In the genomic region with DNA sequence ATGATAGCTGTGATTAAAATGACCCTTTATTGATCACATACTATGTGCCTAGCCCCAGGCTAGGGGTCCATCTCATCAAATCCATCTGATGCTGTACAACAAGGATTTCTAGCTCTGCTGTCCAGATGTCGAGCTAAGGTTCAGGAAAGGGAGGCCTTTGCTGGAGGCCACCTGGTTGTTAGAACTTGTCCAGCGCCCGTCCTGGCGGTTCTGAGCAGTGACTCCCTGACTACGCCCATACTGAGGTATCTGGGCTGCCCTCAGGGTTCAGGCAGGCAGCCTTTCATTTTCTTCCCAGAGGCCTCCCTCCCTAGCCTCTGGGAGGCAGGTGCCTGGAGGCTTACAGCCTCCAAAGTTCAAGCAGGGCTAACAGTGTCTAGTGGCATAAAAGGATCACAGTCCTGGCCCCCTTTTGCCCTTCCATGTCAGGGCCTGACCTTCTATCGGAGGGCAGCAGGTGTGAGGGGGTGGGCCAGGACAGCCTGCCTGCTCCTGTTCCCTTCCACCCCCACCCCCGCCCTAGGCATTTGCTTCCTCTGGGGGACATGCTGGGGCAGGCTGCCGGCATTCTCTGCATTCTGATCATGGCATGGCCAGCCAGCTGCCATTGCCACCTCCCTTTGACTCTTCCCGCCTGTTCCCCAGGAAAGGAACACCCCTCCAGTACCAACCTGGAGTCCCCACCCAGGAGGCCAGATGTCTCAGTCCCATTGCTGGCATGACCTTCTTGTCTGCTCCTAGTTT, we compare ENCODE assay signal across 10 mouse cellular contexts. TPM values are rescaled to one million over a fixed set of nuclear protein-coding genes. Genes with fewer than 3 reads are reported as not detected.
DNase-seq lines count a peak whose midpoint lies in the region; ATAC-seq and TF ChIP-seq lines count a peak whose summit lies in the region.
"Had no signal": no experiment of that assay in that cellular context is flagged by ENCODE, and none has a peak within 500 bp of the region (broad histone marks: within the 10 kb centered on the region; RNA-seq: fewer than 3 reads in every experiment).

No protein-coding gene starts in this region.

- 0 out of 2 replicates have a peak overlapping the region, but pooled peaks have one; percentile 2 for H3K27ac ChIP-seq in lung, embryonic 15.5 days
- no peak overlapping the region for H3K27ac ChIP-seq in forebrain, embryonic 11.5 days (ENCODE audit: low read depth, low read length)
- peak overlapping the region; percentile 68 for H3K27ac ChIP-seq in limb, embryonic 10.5 days
- H3K27ac ChIP-seq in olfactory bulb, adult 2 months (ENCODE audit: insufficient read depth, low read depth, low read length) = peak overlapping the region; percentile 1; the same call in 1 of the 2 replicates
- no peak overlapping the region for H3K27ac ChIP-seq in lung, postnatal 0 days (ENCODE audit: low read length)

- H3K4me2 ChIP-seq in lung, embryonic 15.5 days = no peak overlapping the region
- H3K4me2 ChIP-seq in forebrain, embryonic 11.5 days (ENCODE audit: low read depth, low read length, severe bottlenecking) = no peak overlapping the region
- H3K4me2 ChIP-seq in lung, postnatal 0 days (replicated peaks; ENCODE audit: low read depth, low read length) = no peak overlapping the region

- peaks cover 37% of the 10 kb centered on the region for H3K4me1 ChIP-seq in lung, embryonic 15.5 days
- peaks cover 25% of the 10 kb centered on the region for H3K4me1 ChIP-seq in forebrain, embryonic 11.5 days (replicated peaks; ENCODE audit: control insufficient read depth, insufficient read depth, low read length)
- peaks cover 61% of the 10 kb centered on the region for H3K4me1 ChIP-seq in limb, embryonic 10.5 days
- H3K4me1 ChIP-seq in olfactory bulb, adult 2 months (ENCODE audit: control insufficient read depth, insufficient read depth, low read length) = peaks cover 59% of the 10 kb centered on the region
- H3K4me1 ChIP-seq in lung, postnatal 0 days (ENCODE audit: insufficient read depth, low read depth, low read length) = peaks cover 24% of the 10 kb centered on the region

- no peak for ATAC-seq in lung, embryonic 15.5 days (ENCODE audit: borderline replicate concordance, extremely low read depth, low FRiP score, low TSS enrichment)
- no peak for ATAC-seq in forebrain, embryonic 11.5 days (replicated peaks; ENCODE audit: low FRiP score)
- no peak for ATAC-seq in lung, postnatal 0 days

- H3K27me3 ChIP-seq in lung, embryonic 15.5 days = no peaks in the 10 kb centered on the region
- no peaks in the 10 kb centered on the region for H3K27me3 ChIP-seq in forebrain, embryonic 11.5 days (ENCODE audit: control insufficient read depth, insufficient read depth, low read length)
- H3K27me3 ChIP-seq in limb, embryonic 10.5 days (ENCODE audit: low read depth, poor library complexity, severe bottlenecking) = no peaks in the 10 kb centered on the region
- no peaks in the 10 kb centered on the region for H3K27me3 ChIP-seq in lung, postnatal 0 days (replicated peaks; ENCODE audit: insufficient read depth, low read length)

- no peak overlapping the region for H3K9ac ChIP-seq in lung, embryonic 15.5 days
- H3K9ac ChIP-seq in forebrain, embryonic 11.5 days (ENCODE audit: low read length) = peak overlapping the region; percentile 16; the same call in 1 of the 2 replicates
- no peak overlapping the region for H3K9ac ChIP-seq in lung, postnatal 0 days (replicated peaks; ENCODE audit: low read depth)

- peaks cover 16% of the 10 kb centered on the region; the same call in 1 of the 2 replicates for H3K36me3 ChIP-seq in lung, embryonic 15.5 days
- no peaks in the 10 kb centered on the region; the same call in 1 of the 2 replicates for H3K36me3 ChIP-seq in forebrain, embryonic 11.5 days (ENCODE audit: control insufficient read depth, insufficient read depth, low read length)
- peaks cover 31% of the 10 kb centered on the region for H3K36me3 ChIP-seq in limb, embryonic 10.5 days
- no peaks in the 10 kb centered on the region for H3K36me3 ChIP-seq in lung, postnatal 0 days (ENCODE audit: insufficient read depth, low read length)

- no peak for DNase-seq in lung, adult 18-20 months
- DNase-seq in forebrain, embryonic 11.5 days (ENCODE audit: low spot score) = peak; percentile 52
- DNase-seq in limb, embryonic 10.5 days (ENCODE audit: low spot score) = no peak
- DNase-seq in thymus, postnatal 0 days (ENCODE audit: low spot score) = no peak
- DNase-seq in gastrocnemius, postnatal 36 days = no peak
- no peak for DNase-seq in lung, postnatal 0 days (ENCODE audit: low spot score)

- TF ChIP-seq CTCF in olfactory bulb, adult 2 months (IDR thresholded peaks at IDR 0.05; ENCODE audit: insufficient read depth, low read depth, low read length) = no peak
- TF ChIP-seq CTCF in lung, postnatal 0 days (IDR thresholded peaks at IDR 0.05) = no peak

- H3K4me3 ChIP-seq in lung, embryonic 15.5 days = no peak overlapping the region
- no peak overlapping the region for H3K4me3 ChIP-seq in forebrain, embryonic 11.5 days (ENCODE audit: low read depth, low read length)
- H3K4me3 ChIP-seq in limb, embryonic 10.5 days = peak overlapping the region; percentile 18
- no peak overlapping the region for H3K4me3 ChIP-seq in olfactory bulb, adult 2 months (ENCODE audit: insufficient read depth, low read depth, low read length)
- no peak overlapping the region for H3K4me3 ChIP-seq in lung, postnatal 0 days (ENCODE audit: low read depth, low read length)

- no peaks in the 10 kb centered on the region for H3K9me3 ChIP-seq in lung, embryonic 15.5 days
- H3K9me3 ChIP-seq in forebrain, embryonic 11.5 days (ENCODE audit: control insufficient read depth, low read length) = no peaks in the 10 kb centered on the region
- no peaks in the 10 kb centered on the region for H3K9me3 ChIP-seq in limb, embryonic 10.5 days (replicated peaks)
- H3K9me3 ChIP-seq in lung, postnatal 0 days (ENCODE audit: low read length) = no peaks in the 10 kb centered on the region

- no peak for TF ChIP-seq EP300 in lung, postnatal 0 days (IDR thresholded peaks at IDR 0.05)

- no peak for TF ChIP-seq POLR2A in olfactory bulb, adult 2 months (IDR thresholded peaks at IDR 0.05; ENCODE audit: insufficient read depth, low read depth, low read length)

- WGBS in lung, embryonic 15.5 days = 48% methylated on average over 9 of the region's 9 CpGs
- WGBS in forebrain, embryonic 11.5 days = 65% methylated on average over 9 of the region's 9 CpGs
- 39% methylated on average over 9 of the region's 9 CpGs for WGBS in limb, embryonic 10.5 days
- 57% methylated on average over 9 of the region's 9 CpGs for WGBS in olfactory bulb, adult 2 months
- WGBS in lung, postnatal 0 days = 59% methylated on average over 8 of the region's 9 CpGs

- intact Hi-C loops in gastrocnemius, postnatal 36 days (cut with DNase I) = no loop called here

RNA-seq across cellular contexts. Expression of gene Cic, which starts 8.2 kb away (rescaled TPM):
- polyA plus RNA-seq in lung, embryonic 15.5 days (2015; fragmentation: Nextera tagmentation; extraction: Ambion mirVana) = 29.5 and 30.3 TPM in 2 replicates
- 40.3 and 44.2 TPM in 2 replicates for polyA plus RNA-seq in forebrain, embryonic 11.5 days (2014; fragmentation: Nextera tagmentation; extraction: Ambion mirVana)
- polyA plus RNA-seq in limb, embryonic 10.5 days (2016; fragmentation: Nextera tagmentation; extraction: Ambion mirVana) = 21.4 and 25.2 TPM in 2 replicates
- 41.9 TPM in 1 of 2 replicates, not detected in the other for polyA plus RNA-seq in olfactory bulb, adult 2 months (2012; ENCODE audit: insufficient read depth, insufficient read length, low replicate concordance, missing spikeins)
- polyA plus RNA-seq in thymus, postnatal 0 days (2015; fragmentation: Nextera tagmentation; extraction: Ambion mirVana) = 28.4 and 37.2 TPM in 2 replicates
- total RNA-seq in gastrocnemius, postnatal 36 days (2021) = 10 to 100 TPM; 31.4 to 37.6 TPM
- 26.5 and 31.9 TPM in 2 replicates for polyA plus RNA-seq in lung, postnatal 0 days (2015; fragmentation: Nextera tagmentation; extraction: Ambion mirVana)

RNA-seq across cellular contexts. Expression of gene Pafah1b3, which starts 22.1 kb away (rescaled TPM):
- 174 and 183 TPM in 2 replicates for polyA plus RNA-seq in lung, embryonic 15.5 days (2015; fragmentation: Nextera tagmentation; extraction: Ambion mirVana)
- 298 and 321 TPM in 2 replicates for polyA plus RNA-seq in forebrain, embryonic 11.5 days (2014; fragmentation: Nextera tagmentation; extraction: Ambion mirVana)
- 224 and 248 TPM in 2 replicates for polyA plus RNA-seq in limb, embryonic 10.5 days (2016; fragmentation: Nextera tagmentation; extraction: Ambion mirVana)
- not detected in 2 replicates for polyA plus RNA-seq in olfactory bulb, adult 2 months (2012; ENCODE audit: insufficient read depth, insufficient read length, low replicate concordance, missing spikeins)
- 142 TPM in 2 replicates for polyA plus RNA-seq in thymus, postnatal 0 days (2015; fragmentation: Nextera tagmentation; extraction: Ambion mirVana)
- total RNA-seq in gastrocnemius, postnatal 36 days (2021) = 1 to 10 TPM in 1 of 2 experiments, under 1 TPM in 1; 0.86 to 1.3 TPM
- 83.8 and 87.1 TPM in 2 replicates for polyA plus RNA-seq in lung, postnatal 0 days (2015; fragmentation: Nextera tagmentation; extraction: Ambion mirVana)

RNA-seq across cellular contexts. Expression of gene Erf, which starts 25.2 kb away (rescaled TPM):
- polyA plus RNA-seq in lung, embryonic 15.5 days (2015; fragmentation: Nextera tagmentation; extraction: Ambion mirVana) = 18.8 and 20.3 TPM in 2 replicates
- polyA plus RNA-seq in forebrain, embryonic 11.5 days (2014; fragmentation: Nextera tagmentation; extraction: Ambion mirVana) = 14.6 and 17.5 TPM in 2 replicates
- 14.2 and 16.6 TPM in 2 replicates for polyA plus RNA-seq in limb, embryonic 10.5 days (2016; fragmentation: Nextera tagmentation; extraction: Ambion mirVana)
- polyA plus RNA-seq in olfactory bulb, adult 2 months (2012; ENCODE audit: insufficient read depth, insufficient read length, low replicate concordance, missing spikeins) = not detected in 2 replicates
- polyA plus RNA-seq in thymus, postnatal 0 days (2015; fragmentation: Nextera tagmentation; extraction: Ambion mirVana) = 4.5 and 6.4 TPM in 2 replicates
- total RNA-seq in gastrocnemius, postnatal 36 days (2021) = 1 to 10 TPM; 5.0 to 6.1 TPM
- 8.7 and 10.3 TPM in 2 replicates for polyA plus RNA-seq in lung, postnatal 0 days (2015; fragmentation: Nextera tagmentation; extraction: Ambion mirVana)

RNA-seq across cellular contexts. Expression of gene Prr19, which starts 25.5 kb away (rescaled TPM):
- polyA plus RNA-seq in lung, embryonic 15.5 days (2015; fragmentation: Nextera tagmentation; extraction: Ambion mirVana) = 0.27 and 0.38 TPM in 2 replicates
- polyA plus RNA-seq in forebrain, embryonic 11.5 days (2014; fragmentation: Nextera tagmentation; extraction: Ambion mirVana) = 1.1 and 1.7 TPM in 2 replicates
- 1.1 and 1.3 TPM in 2 replicates for polyA plus RNA-seq in limb, embryonic 10.5 days (2016; fragmentation: Nextera tagmentation; extraction: Ambion mirVana)
- polyA plus RNA-seq in olfactory bulb, adult 2 months (2012; ENCODE audit: insufficient read depth, insufficient read length, low replicate concordance, missing spikeins) = not detected in 2 replicates
- 0.22 and 0.23 TPM in 2 replicates for polyA plus RNA-seq in thymus, postnatal 0 days (2015; fragmentation: Nextera tagmentation; extraction: Ambion mirVana)
- not detected for total RNA-seq in gastrocnemius, postnatal 36 days (2021)
- not detected in 2 replicates for polyA plus RNA-seq in lung, postnatal 0 days (2015; fragmentation: Nextera tagmentation; extraction: Ambion mirVana)
- total RNA-seq: heart, postnatal 14 days; neutrophil, adult 5-6 weeks had no signal

RNA-seq across cellular contexts. Expression of gene Tmem145, which starts 30.2 kb away (rescaled TPM):
- 0.22 and 0.25 TPM in 2 replicates for polyA plus RNA-seq in lung, embryonic 15.5 days (2015; fragmentation: Nextera tagmentation; extraction: Ambion mirVana)
- polyA plus RNA-seq in forebrain, embryonic 11.5 days (2014; fragmentation: Nextera tagmentation; extraction: Ambion mirVana) = 6.7 and 7.7 TPM in 2 replicates
- 0.14 and 0.38 TPM in 2 replicates for polyA plus RNA-seq in limb, embryonic 10.5 days (2016; fragmentation: Nextera tagmentation; extraction: Ambion mirVana)
- not detected in 2 replicates for polyA plus RNA-seq in olfactory bulb, adult 2 months (2012; ENCODE audit: insufficient read depth, insufficient read length, low replicate concordance, missing spikeins)
- not detected in 2 replicates for polyA plus RNA-seq in thymus, postnatal 0 days (2015; fragmentation: Nextera tagmentation; extraction: Ambion mirVana)
- not detected for total RNA-seq in gastrocnemius, postnatal 36 days (2021)
- polyA plus RNA-seq in lung, postnatal 0 days (2015; fragmentation: Nextera tagmentation; extraction: Ambion mirVana) = 0.08 TPM in 1 of 2 replicates, not detected in the other
- total RNA-seq: heart, postnatal 14 days; neutrophil, adult 5-6 weeks had no signal

Comparison
In these comparisons a context has a peak if more than half of its experiments do, and no peak if none do; other contexts are left out.
1. H3K27ac ChIP-seq: peak in lung, embryonic 15.5 days (single experiment), limb, embryonic 10.5 days (single experiment) and olfactory bulb, adult 2 months (single experiment); none in forebrain, embryonic 11.5 days (single experiment) and lung, postnatal 0 days (single experiment).